Mouse (Mus musculus) E14TG2a.4 (cell line): Measurements from ENCODE around the gene Ripor3.

Source experiments
- H3K27me3 ChIP-seq: 2 replicates; pipeline ENCODE4 v1.6.1; 2014; ENCODE audit warnings: low read length, control low read depth; ENCODE audit not compliant: insufficient read depth
- H3K36me3 ChIP-seq: 2 replicates; pipeline ENCODE4 v1.6.1; 2014; ENCODE audit warnings: low read length, control low read depth; ENCODE audit not compliant: insufficient read depth
- H3K4me1 ChIP-seq: replicated peaks from 2 replicates; pipeline ENCODE4 v1.6.1; 2014; ENCODE audit warnings: low read depth, low read length, control low read depth
- H3K4me3 ChIP-seq: replicated peaks from 2 replicates; pipeline ENCODE4 v1.5.1; 2014; ENCODE audit warnings: mild to moderate bottlenecking, low read length
- H3K9me3 ChIP-seq: 2 replicates; pipeline ENCODE4 v1.6.1; 2014; ENCODE audit warnings: low read length, control low read depth
- CTCF ChIP-seq: conservative IDR thresholded peaks from 2 replicates; pipeline ENCODE4 v1.5.1; 2014; ENCODE audit warnings: low read length
- NANOG ChIP-seq: IDR thresholded peaks from 2 replicates; pipeline ENCODE4 v1.6.1; 2014; ENCODE audit warnings: borderline replicate concordance, low read length, mixed read lengths
- POU5F1 ChIP-seq: IDR thresholded peaks from 2 replicates; pipeline ENCODE4 v1.6.1; 2014; ENCODE audit warnings: low read length, borderline replicate concordance

Gene Ripor3

DNA sequence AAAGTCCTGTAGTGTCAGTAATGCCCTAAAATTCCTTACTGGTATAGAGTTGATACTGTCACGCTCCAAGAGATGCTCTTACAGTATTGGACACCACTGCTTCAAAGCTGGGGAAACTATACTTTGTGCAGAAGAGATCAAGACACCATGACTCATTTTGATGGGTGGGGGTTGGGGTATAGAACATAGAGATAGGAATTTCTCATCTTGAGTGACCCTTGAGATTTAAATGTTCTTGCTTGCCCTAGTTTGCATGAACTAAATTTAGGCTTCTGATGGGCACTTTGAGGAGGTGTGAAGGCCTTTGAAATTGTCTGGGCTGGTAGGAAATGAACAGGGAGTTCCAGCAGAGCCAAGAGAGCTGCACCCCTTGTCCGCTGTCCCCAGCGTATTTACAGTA lies 74.5 kb downstream of the Ripor3 start:
- peaks cover 7% of the 10 kb centered on the region for H3K9me3 ChIP-seq
- H3K36me3 ChIP-seq: peaks cover 5% of the 10 kb centered on the region; the same call in 1 of the 2 replicates
- H3K4me1 ChIP-seq: peaks cover 70% of the 10 kb centered on the region
- no peaks in the 10 kb centered on the region for H3K27me3 ChIP-seq
- H3K4me3 ChIP-seq: no peak overlapping the region
- TF ChIP-seq NANOG: no peak
- no peak for TF ChIP-seq POU5F1
- TF ChIP-seq CTCF: no peak

DNA sequence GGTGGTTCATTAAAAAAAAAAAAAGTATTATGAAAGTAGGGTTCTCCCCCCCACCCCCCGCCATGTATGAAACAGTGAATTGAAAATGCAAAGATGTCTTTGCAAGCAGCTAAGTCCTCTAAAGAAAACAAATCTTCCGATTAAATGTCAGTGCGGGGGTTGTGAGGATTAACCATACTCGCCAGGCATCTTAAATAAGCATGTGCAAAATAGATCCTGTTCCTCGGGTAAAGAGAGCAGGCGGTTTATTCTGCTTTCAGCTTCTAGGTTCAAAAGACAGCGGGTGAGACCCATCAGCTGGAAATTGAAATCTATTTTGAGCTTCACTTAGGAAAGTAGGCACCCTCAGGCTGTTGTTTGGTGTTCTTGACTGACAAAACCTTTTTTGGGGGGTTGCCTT lies 77.0 kb downstream of the Ripor3 start:
- Histone ChIP-seq H3K4me3 (peak overlapping the region; percentile 92), H3K4me1 (peaks cover 44% of the 10 kb centered on the region), H3K27me3 (no peaks in the 10 kb centered on the region), H3K9me3 (peaks cover 33% of the 10 kb centered on the region), H3K36me3 (no peaks in the 10 kb centered on the region)
- no peak for TF ChIP-seq POU5F1
- no peak for TF ChIP-seq CTCF
- TF ChIP-seq NANOG: no peak

GRCm38 (mm10) chr2:167932727-167933231 lies 77.6 kb downstream of the Ripor3 start:
- no peaks in the 10 kb centered on the region for H3K36me3 ChIP-seq
- H3K4me3 ChIP-seq: peak overlapping the region; percentile 92
- peaks cover 39% of the 10 kb centered on the region for H3K9me3 ChIP-seq
- H3K27me3 ChIP-seq: no peaks in the 10 kb centered on the region
- H3K4me1 ChIP-seq: peaks cover 41% of the 10 kb centered on the region
- no peak for TF ChIP-seq NANOG
- TF ChIP-seq CTCF: no peak

DNA sequence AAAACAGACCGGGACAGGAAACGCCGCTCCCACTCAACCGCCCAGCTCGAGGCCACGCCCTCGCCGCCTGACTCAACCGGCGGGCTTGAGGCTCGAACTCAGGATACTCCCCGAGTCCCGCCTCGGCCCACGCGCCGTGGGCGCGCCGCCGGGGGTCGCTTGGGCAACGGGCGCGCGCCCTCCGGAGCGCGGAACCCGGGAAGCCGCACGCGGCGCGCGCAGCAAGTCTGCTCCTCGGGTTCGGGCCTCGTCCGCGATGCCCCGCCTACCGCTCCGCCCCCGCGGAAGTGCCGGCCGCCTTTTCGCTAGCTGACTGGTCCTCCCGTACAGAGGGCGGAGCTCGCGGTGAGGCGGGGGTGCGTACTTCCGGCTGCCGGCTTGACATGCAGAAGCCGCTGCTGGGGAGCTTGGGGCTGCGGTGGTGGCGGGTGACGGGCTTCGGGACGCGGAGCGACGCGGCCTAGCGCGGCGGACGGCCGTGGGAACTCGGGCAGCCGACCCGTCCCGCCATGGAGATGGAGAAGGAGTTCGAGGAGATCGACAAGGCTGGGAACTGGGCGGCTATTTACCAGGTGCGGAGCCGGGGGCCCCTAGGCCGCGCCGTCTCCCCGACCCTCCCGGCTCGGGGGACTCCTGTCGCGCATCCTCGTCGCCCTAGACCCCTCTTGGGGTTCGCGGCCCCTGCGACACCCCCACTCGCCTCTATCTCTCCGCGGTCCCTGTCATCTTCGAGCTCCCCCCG lies 78.3 kb downstream of the Ripor3 start, which contains the start of gene Ptpn1:
Ptpn1 (plus strand) TSS at position 73 of the 742 bp plus-strand sequence.
- no peak for TF ChIP-seq NANOG
- no peak for TF ChIP-seq POU5F1
- TF ChIP-seq CTCF: no peak
- peaks cover 45% of the 10 kb centered on the region for H3K9me3 ChIP-seq
- H3K27me3 ChIP-seq: no peaks in the 10 kb centered on the region
- peaks cover 34% of the 10 kb centered on the region for H3K4me1 ChIP-seq
- H3K4me3 ChIP-seq: peak within 1 kb of the TSS; percentile 92
- H3K36me3 ChIP-seq: no peaks in the 10 kb centered on the region

DNA sequence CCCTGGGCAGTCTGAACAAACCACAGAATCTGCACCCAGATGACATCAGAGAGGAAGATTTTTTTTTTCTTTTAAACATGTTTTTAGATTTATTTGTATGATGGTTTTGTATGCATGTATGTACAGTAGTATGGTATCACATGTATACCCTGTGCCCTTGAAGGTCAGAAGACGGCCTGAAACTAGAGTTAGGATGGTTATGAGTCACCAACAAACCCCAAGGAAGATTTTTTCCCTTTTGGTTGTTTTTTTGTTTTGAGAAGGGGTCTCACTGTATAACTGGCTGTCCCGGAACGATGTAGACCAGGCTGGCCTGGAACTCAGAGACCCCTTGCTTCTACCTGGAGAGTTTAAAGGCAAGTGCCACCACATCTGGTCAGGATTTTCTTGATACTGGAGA lies 79.4 kb downstream of the Ripor3 start:
- Histone ChIP-seq H3K4me1 (peaks cover 23% of the 10 kb centered on the region), H3K36me3 (no peaks in the 10 kb centered on the region), H3K4me3 (peak overlapping the region; percentile 92; the same call in 1 of the 2 replicates), H3K27me3 (no peaks in the 10 kb centered on the region), H3K9me3 (peaks cover 57% of the 10 kb centered on the region)
- no peak for TF ChIP-seq CTCF
- TF ChIP-seq NANOG: no peak
- no peak for TF ChIP-seq POU5F1
